Mouse (Mus musculus) MEL (cell line): ENCODE data around the gene Erh. TPM values are rescaled to one million over a fixed set of nuclear protein-coding genes. Genes with fewer than 3 reads are reported as not detected.

Source experiments
- DNase-seq: peaks from one replicate; pipeline ENCODE4 v3.0.0; 2011; ENCODE audit warnings: low read depth, low spot score
- H3K27ac ChIP-seq: 2 replicates; pipeline ENCODE4 v1.5.1; 2012; ENCODE audit warnings: low read depth, mild to moderate bottlenecking, control low read depth, low read length, moderate library complexity; ENCODE audit not compliant: control insufficient read depth
- H3K27me3 ChIP-seq, 2 experiments: fragments of 150-350 bp in 1 of 2; sonication (generic) in 1 of 2; 2 replicates each; pipeline ENCODE4 v1.6.1; 2012; ENCODE audit warnings: low read length in 2 of 2, mild to moderate bottlenecking in 2 of 2, improper control_type of control experiment in 1 of 2, moderate library complexity in 1 of 2; ENCODE audit not compliant: insufficient read depth in 2 of 2, control insufficient read depth in 1 of 2
- H3K36me3 ChIP-seq, 2 experiments: 2 replicates each; pipeline ENCODE4 v1.6.1; 2012 to 2014; ENCODE audit warnings: low read length in 2 of 2, improper control_type of control experiment in 1 of 2, inconsistent platforms in 1 of 2, mild to moderate bottlenecking in 1 of 2; ENCODE audit not compliant: insufficient read depth in 2 of 2, control insufficient read depth in 1 of 2
- H3K4me1 ChIP-seq, 2 experiments: fragments of 150-350 bp in 1 of 2; sonication (generic) in 1 of 2; 2 replicates each; pipeline ENCODE4 v1.6.1; 2012; ENCODE audit warnings: low read length in 2 of 2, improper control_type of control experiment in 1 of 2, mild to moderate bottlenecking in 1 of 2; ENCODE audit not compliant: insufficient read depth in 2 of 2, control insufficient read depth in 1 of 2
- H3K4me3 ChIP-seq, 2 experiments: fragments of 150-350 bp in 1 of 2; sonication (generic) in 1 of 2; 2 replicates each; pipeline ENCODE4 v1.5.1; 2012; ENCODE audit warnings: low read depth in 2 of 2, low read length in 2 of 2, mild to moderate bottlenecking in 2 of 2, moderate library complexity in 2 of 2, control low read depth in 1 of 2, improper control_type of control experiment in 1 of 2; ENCODE audit not compliant: control insufficient read depth in 1 of 2, insufficient read depth in 1 of 2
- H3K79me2 ChIP-seq: 2 replicates; pipeline ENCODE4 v1.6.1; 2012; ENCODE audit warnings: mild to moderate bottlenecking, low read length, moderate library complexity; ENCODE audit not compliant: control insufficient read depth, poor library complexity, insufficient read depth
- H3K9ac ChIP-seq: 2 replicates; pipeline ENCODE4 v1.6.1; 2012; ENCODE audit warnings: low read depth, mild to moderate bottlenecking, control low read depth, low read length, moderate library complexity; ENCODE audit not compliant: control insufficient read depth, poor library complexity, severe bottlenecking
- H3K9me3 ChIP-seq: fragments of 150-350 bp; sonication (generic); replicated peaks from 2 replicates; pipeline ENCODE4 v1.6.1; 2012; ENCODE audit warnings: mild to moderate bottlenecking, low read length, improper control_type of control experiment, moderate library complexity; ENCODE audit not compliant: insufficient read depth
- CHD2 ChIP-seq: IDR thresholded peaks from 2 replicates; pipeline ENCODE4 v1.6.1; 2011; ENCODE audit warnings: low read length, improper control_type of control experiment
- CTCF ChIP-seq, 3 experiments: IDR thresholded peaks in 2 of 3; conservative IDR thresholded peaks in 1 of 3; 2 replicates each; pipeline ENCODE4 v1.5.1; 2011 to 2012; ENCODE audit warnings: low read length in 3 of 3, low read depth in 2 of 3, mild to moderate bottlenecking in 2 of 3, improper control_type of control experiment in 1 of 3, inconsistent platforms in 1 of 3, mixed read lengths in 1 of 3, moderate library complexity in 1 of 3; ENCODE audit not compliant: control insufficient read depth in 1 of 3, insufficient read depth in 1 of 3, poor library complexity in 1 of 3, severe bottlenecking in 1 of 3
- E2F4 ChIP-seq: IDR thresholded peaks from 2 replicates; pipeline ENCODE4 v1.6.1; 2011; ENCODE audit warnings: low read depth, low read length, improper control_type of control experiment, borderline replicate concordance
- EP300 ChIP-seq, 2 experiments: IDR thresholded peaks; 2 replicates each; pipeline ENCODE4 v1.6.1; 2011; ENCODE audit warnings: improper control_type of control experiment in 2 of 2, low read length in 2 of 2, low read depth in 1 of 2, mild to moderate bottlenecking in 1 of 2
- ETS1 ChIP-seq: IDR thresholded peaks from 2 replicates; pipeline ENCODE4 v1.6.1; 2012; ENCODE audit warnings: low read depth, mild to moderate bottlenecking, inconsistent platforms, low read length, improper control_type of control experiment, moderate library complexity
- GABPA ChIP-seq: IDR thresholded peaks from 2 replicates; pipeline ENCODE4 v1.6.1; 2012; ENCODE audit warnings: low read depth, mild to moderate bottlenecking, inconsistent platforms, low read length, improper control_type of control experiment, moderate library complexity
- GATA1 ChIP-seq: IDR thresholded peaks from 2 replicates; pipeline ENCODE4 v1.6.1; 2011; ENCODE audit warnings: low read depth, low read length, improper control_type of control experiment
- HCFC1 ChIP-seq: IDR thresholded peaks from 2 replicates; pipeline ENCODE4 v1.6.1; 2012; ENCODE audit warnings: low read depth, mild to moderate bottlenecking, inconsistent platforms, low read length, improper control_type of control experiment, moderate library complexity
- JUND ChIP-seq: IDR thresholded peaks from 2 replicates; pipeline ENCODE4 v1.6.1; 2011; ENCODE audit warnings: low read depth, mild to moderate bottlenecking, improper control_type of control experiment, low read length
- KAT2A ChIP-seq: conservative IDR thresholded peaks from 2 replicates; pipeline ENCODE4 v1.6.1; 2012; ENCODE audit warnings: low read depth, low read length, improper control_type of control experiment, inconsistent platforms
- MAFK ChIP-seq: IDR thresholded peaks from 2 replicates; pipeline ENCODE4 v1.6.1; 2011; ENCODE audit warnings: low read depth, mild to moderate bottlenecking, low read length, improper control_type of control experiment, borderline replicate concordance
- MAX ChIP-seq: IDR thresholded peaks from 2 replicates; pipeline ENCODE4 v1.6.1; 2011; ENCODE audit warnings: low read length, improper control_type of control experiment
- MAZ ChIP-seq: IDR thresholded peaks from 2 replicates; pipeline ENCODE4 v1.6.1; 2012; ENCODE audit warnings: low read depth, mild to moderate bottlenecking, inconsistent platforms, low read length, improper control_type of control experiment
- MEF2A ChIP-seq: IDR thresholded peaks from 2 replicates; pipeline ENCODE4 v1.6.1; 2014; ENCODE audit warnings: low read depth, mild to moderate bottlenecking, inconsistent platforms, low read length, improper control_type of control experiment; ENCODE audit not compliant: poor library complexity, insufficient replicate concordance, severe bottlenecking; ENCODE audit errors: extremely low read depth
- MYC ChIP-seq: IDR thresholded peaks from 2 replicates; pipeline ENCODE4 v1.6.1; 2011; ENCODE audit warnings: low read depth, mild to moderate bottlenecking, low read length, improper control_type of control experiment, moderate library complexity
- NELFE ChIP-seq: IDR thresholded peaks from 2 replicates; pipeline ENCODE4 v1.6.1; 2011; ENCODE audit warnings: low read depth, low read length, improper control_type of control experiment
- NRF1 ChIP-seq: IDR thresholded peaks from 2 replicates; pipeline ENCODE4 v1.6.1; 2014; ENCODE audit warnings: low read depth, mild to moderate bottlenecking, inconsistent platforms, low read length, improper control_type of control experiment, moderate library complexity; ENCODE audit not compliant: poor library complexity, insufficient read depth, severe bottlenecking
- POLR2A ChIP-seq, 2 experiments: IDR thresholded peaks; 2 replicates each; pipeline ENCODE4 v1.6.1; 2011 to 2012; ENCODE audit warnings: low read length in 2 of 2, mild to moderate bottlenecking in 2 of 2, control low read depth in 1 of 2, improper control_type of control experiment in 1 of 2, low read depth in 1 of 2, moderate library complexity in 1 of 2; ENCODE audit not compliant: control insufficient read depth in 1 of 2, insufficient read depth in 1 of 2, poor library complexity in 1 of 2
- RAD21 ChIP-seq: IDR thresholded peaks from 2 replicates; pipeline ENCODE4 v1.6.1; 2011; ENCODE audit warnings: mild to moderate bottlenecking, low read depth, low read length, improper control_type of control experiment
- SMC3 ChIP-seq: IDR thresholded peaks from 2 replicates; pipeline ENCODE4 v1.6.1; 2011; ENCODE audit warnings: low read depth, low read length, improper control_type of control experiment
- TAL1 ChIP-seq: IDR thresholded peaks from 2 replicates; pipeline ENCODE4 v1.6.1; 2012; ENCODE audit warnings: mild to moderate bottlenecking, inconsistent platforms, low read length, moderate library complexity, mixed read lengths
- TBP ChIP-seq: IDR thresholded peaks from 2 replicates; pipeline ENCODE4 v1.8.0; 2011; ENCODE audit warnings: low read depth, low read length, improper control_type of control experiment
- UBTF ChIP-seq: IDR thresholded peaks from 2 replicates; pipeline ENCODE4 v1.6.1; 2012; ENCODE audit warnings: low read depth, mild to moderate bottlenecking, inconsistent platforms, low read length, improper control_type of control experiment, moderate library complexity, borderline replicate concordance; ENCODE audit not compliant: insufficient read depth
- USF1 ChIP-seq: IDR thresholded peaks from 2 replicates; pipeline ENCODE4 v1.6.1; 2014; ENCODE audit warnings: low read depth, mild to moderate bottlenecking, inconsistent platforms, low read length, improper control_type of control experiment, moderate library complexity
- USF2 ChIP-seq, 2 experiments: IDR thresholded peaks; 2 replicates each; pipeline ENCODE4 v1.6.1; 2011 to 2012; ENCODE audit warnings: improper control_type of control experiment in 2 of 2, low read length in 2 of 2, borderline replicate concordance in 1 of 2, inconsistent platforms in 1 of 2, low read depth in 1 of 2, mild to moderate bottlenecking in 1 of 2; ENCODE audit not compliant: insufficient read depth in 1 of 2
- polyA plus RNA-seq, 2 experiments: library from polyadenylated mRNA; stranded (reverse) in 1 of 2; unstranded in 1 of 2; fragments of >175 nt in 1 of 2; fragments of >200 nt in 1 of 2; gene quantifications; 2 replicates each; pipeline versions ENCODE4 v1.2.1 to v1.2.4; 2012; ENCODE audit warnings: low replicate concordance in 2 of 2, low read depth in 1 of 2; ENCODE audit not compliant: insufficient read length in 2 of 2, insufficient read depth in 1 of 2, missing spikeins in 1 of 2
- total RNA-seq: library from RNA; depleted of rRNA; stranded (reverse); fragments of 300-350 nt; gene quantifications from 2 replicates; pipeline ENCODE4 v1.2.3, GENCODE M21; 2012

The Erh gene
- total and polyA plus RNA-seq, 3 experiments: 299 to 343 TPM; not detected in 1

- H3K9ac ChIP-seq: no peak overlapping the region
- DNase-seq: peak; percentile 50
- peaks cover 4 to 16% of the 10 kb centered on the region in 2 experiments for H3K4me1 ChIP-seq
- H3K36me3 ChIP-seq: peaks cover 0 to 11% of the 10 kb centered on the region in 2 experiments; a peak in 2 of 4 replicates
- no peaks in the 10 kb centered on the region for H3K27me3 ChIP-seq
- no peaks in the 10 kb centered on the region for H3K9me3 ChIP-seq
- H3K4me3 ChIP-seq: no peak overlapping the region
- TF ChIP-seq MEF2A: no peak
- TF ChIP-seq USF1: 0 out of 2 replicates have a peak, but pooled peaks have one; percentile 10
- TF ChIP-seq JUND: no peak
- H3K27ac ChIP-seq: no peak overlapping the region
- H3K79me2 ChIP-seq: no peaks in the 10 kb centered on the region
Measured at GRCm38 (mm10) chr12:80687788-80688211, 43.7 kb upstream of the Erh start.

- peaks cover 4 to 16% of the 10 kb centered on the region in 2 experiments for H3K4me1 ChIP-seq
- no peak overlapping the region for H3K4me3 ChIP-seq
- H3K36me3 ChIP-seq: peaks cover 0 to 11% of the 10 kb centered on the region in 2 experiments; a peak in 2 of 4 replicates
- H3K27ac ChIP-seq: peak overlapping the region; percentile 66; the same call in 1 of the 2 replicates
- no peaks in the 10 kb centered on the region for H3K79me2 ChIP-seq
- no peak for DNase-seq
- H3K27me3 ChIP-seq: no peaks in the 10 kb centered on the region
- H3K9me3 ChIP-seq: no peaks in the 10 kb centered on the region
- TF ChIP-seq HCFC1 (no peak), KAT2A (no peak), RAD21 (no peak)
- no peak overlapping the region for H3K9ac ChIP-seq
Measured at GRCm38 (mm10) chr12:80684316-80684715, 40.2 kb upstream of the Erh start.

DNA sequence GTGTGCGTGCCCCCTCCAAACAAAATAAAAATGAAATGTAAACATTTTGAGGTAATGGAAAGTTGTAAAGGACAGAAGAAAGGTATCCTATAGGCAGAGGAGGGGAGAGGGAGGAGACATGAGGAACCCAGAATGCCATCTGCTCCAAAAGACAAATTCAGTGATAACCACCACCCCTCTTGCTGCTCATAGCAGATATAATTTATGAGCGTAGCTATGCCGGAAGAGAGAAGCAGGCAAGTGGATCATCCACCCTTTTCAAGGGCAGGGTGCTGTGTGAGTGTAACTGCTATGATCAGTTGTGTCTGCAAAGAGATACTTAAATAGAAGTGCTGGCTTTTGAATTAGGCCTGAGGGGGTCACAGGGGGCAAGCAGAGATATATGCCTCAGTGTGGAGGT is 39.4 kb upstream of the Erh start:
- Histone ChIP-seq H3K27ac (peak overlapping the region; percentile 66), H3K27me3 (no peaks in the 10 kb centered on the region), H3K9me3 (no peaks in the 10 kb centered on the region), H3K79me2 (no peaks in the 10 kb centered on the region), H3K9ac (no peak overlapping the region), H3K36me3 (peaks cover 0 to 11% of the 10 kb centered on the region in 2 experiments; a peak in 2 of 4 replicates), H3K4me3 (no peak overlapping the region), H3K4me1 (peaks cover 4 to 16% of the 10 kb centered on the region in 2 experiments)
- DNase-seq: peak; percentile 74
- no peak for TF ChIP-seq USF2 (IDR thresholded peaks at IDR 0.05; ENCODE audit: borderline replicate concordance in 1 of 2, insufficient read depth in 1 of 2, low read depth in 1 of 2, low read length in 2 of 2)
- peak; percentile 65 to 78 for TF ChIP-seq EP300 (IDR thresholded peaks at IDR 0.05; ENCODE audit: low read depth in 1 of 2, low read length in 2 of 2)
- no peak for TF ChIP-seq GABPA
- no peak for TF ChIP-seq CTCF (IDR thresholded peaks at IDR 0.05 in 2 of 3, conservative IDR thresholded peaks at IDR 0.05 in 1 of 3; ENCODE audit: control insufficient read depth in 1 of 3, insufficient read depth in 1 of 3, low read depth in 2 of 3, low read length in 3 of 3, poor library complexity in 1 of 3, severe bottlenecking in 1 of 3)
- TF ChIP-seq E2F4: no peak
- TF ChIP-seq CHD2: no peak
- TF ChIP-seq SMC3: no peak
- no peak for TF ChIP-seq MAFK
- no peak for TF ChIP-seq MAZ
- TF ChIP-seq UBTF: no peak
- TF ChIP-seq TAL1: peak; percentile 64
- TF ChIP-seq MAX: no peak
- TF ChIP-seq TBP: no peak
- TF ChIP-seq NELFE: no peak
- TF ChIP-seq GATA1: peak; percentile 61
- TF ChIP-seq HCFC1: 0 out of 2 replicates have a peak, but pooled peaks have one; percentile 20
- 0 out of 2 replicates have a peak, but pooled peaks have one; percentile 34 for TF ChIP-seq MYC
- no peak for TF ChIP-seq NRF1
- no peak for TF ChIP-seq JUND
- TF ChIP-seq POLR2A (IDR thresholded peaks at IDR 0.05; ENCODE audit: control insufficient read depth in 1 of 2, insufficient read depth in 1 of 2, low read depth in 1 of 2, low read length in 2 of 2, poor library complexity in 1 of 2): no peak
- TF ChIP-seq ETS1: no peak
